Mouse (Mus musculus) thymus, adult 2 months (tissue): ENCODE results near the gene Jund. TPM values are rescaled to one million over a fixed set of nuclear protein-coding genes. Genes with fewer than 3 reads are reported as not detected.
A peak's percentile ranks its signal among the peaks of the same experiment; 100 is the strongest.

Experiments used
- DNase-seq: peaks from one replicate; pipeline ENCODE4 v3.0.0; 2021
- H3K27ac ChIP-seq: fragments of 200-500 bp; 2 replicates; pipeline ENCODE4 v1.5.1; 2012; ENCODE audit warnings: low read length, control low read depth; ENCODE audit not compliant: control insufficient read depth, insufficient read depth
- H3K27me3 ChIP-seq: fragments of 200-500 bp; 2 replicates; pipeline ENCODE4 v1.6.1; 2012; ENCODE audit warnings: mild to moderate bottlenecking, low read length, moderate library complexity, mixed read lengths; ENCODE audit not compliant: control insufficient read depth, insufficient read depth
- H3K36me3 ChIP-seq: fragments of 200-500 bp; 2 replicates; pipeline ENCODE4 v1.6.1; 2012; ENCODE audit warnings: mild to moderate bottlenecking, low read length, moderate library complexity; ENCODE audit not compliant: control insufficient read depth, insufficient read depth
- H3K4me1 ChIP-seq: fragments of 200-500 bp; replicated peaks from 2 replicates; pipeline ENCODE4 v1.6.1; 2012; ENCODE audit warnings: low read length; ENCODE audit not compliant: control insufficient read depth, insufficient read depth
- H3K4me3 ChIP-seq: fragments of 200-500 bp; 2 replicates; pipeline ENCODE4 v1.5.1; 2012; ENCODE audit warnings: mild to moderate bottlenecking, low read length, control low read depth, moderate library complexity; ENCODE audit not compliant: control insufficient read depth, insufficient read depth
- CTCF ChIP-seq: fragments of 200-500 bp; IDR thresholded peaks from 2 replicates; pipeline ENCODE4 v1.5.1; 2012; ENCODE audit warnings: mild to moderate bottlenecking, control low read depth, low read length, moderate library complexity, borderline replicate concordance; ENCODE audit not compliant: control insufficient read depth, poor library complexity, insufficient read depth; ENCODE audit errors: extremely low read depth
- POLR2A ChIP-seq: fragments of 200-500 bp; IDR thresholded peaks from 2 replicates; pipeline ENCODE4 v1.6.1; 2012; ENCODE audit warnings: mild to moderate bottlenecking, low read length, control low read depth, moderate library complexity; ENCODE audit not compliant: control insufficient read depth, poor library complexity, insufficient read depth; ENCODE audit errors: extremely low read depth
- WGBS: fragments of 180-500 bp; shearing (Covaris S2); methylation state at CpG from one replicate; pipeline ENCODE4 v1.1.7; 2018; 5-methylcytosine and 5-hydroxymethylcytosine counted together
- polyA plus RNA-seq: library from polyadenylated mRNA; depleted of rRNA; stranded (reverse); fragments of >200 nt; gene quantifications from 2 replicates; pipeline ENCODE4 v1.2.3, GENCODE M21; 2012

Gene Jund
- polyA plus RNA-seq, 1 experiment = 540 TPM

DNA sequence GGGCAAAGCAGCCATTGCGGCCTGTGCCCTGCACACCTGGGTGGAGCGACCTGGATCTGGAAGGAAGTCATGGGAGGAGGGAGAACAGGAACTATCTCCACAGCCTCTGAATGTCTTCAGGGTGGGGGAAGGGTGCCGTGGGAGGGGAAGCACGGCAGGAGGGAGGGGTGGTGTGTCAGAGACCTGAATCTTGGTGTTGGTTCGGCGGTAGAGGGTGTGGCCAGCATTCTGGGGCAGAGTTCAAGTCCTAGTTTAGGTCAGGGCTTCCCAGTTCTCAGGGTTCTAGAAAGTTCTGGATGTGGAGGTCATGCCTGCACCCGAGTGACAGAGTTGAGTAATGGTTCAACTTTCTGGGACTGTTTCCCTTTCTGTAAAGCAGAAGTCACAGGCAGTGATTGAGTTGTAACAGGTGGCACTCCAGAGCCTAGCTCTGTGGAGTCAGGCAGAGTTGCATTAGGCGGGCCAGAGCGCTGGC lies 21.1 kb downstream of the Jund start:
- Histone ChIP-seq H3K4me1 (no peaks in the 10 kb centered on the region), H3K27ac (no peak overlapping the region)
- TF ChIP-seq POLR2A (no peak), CTCF (no peak)

DNA sequence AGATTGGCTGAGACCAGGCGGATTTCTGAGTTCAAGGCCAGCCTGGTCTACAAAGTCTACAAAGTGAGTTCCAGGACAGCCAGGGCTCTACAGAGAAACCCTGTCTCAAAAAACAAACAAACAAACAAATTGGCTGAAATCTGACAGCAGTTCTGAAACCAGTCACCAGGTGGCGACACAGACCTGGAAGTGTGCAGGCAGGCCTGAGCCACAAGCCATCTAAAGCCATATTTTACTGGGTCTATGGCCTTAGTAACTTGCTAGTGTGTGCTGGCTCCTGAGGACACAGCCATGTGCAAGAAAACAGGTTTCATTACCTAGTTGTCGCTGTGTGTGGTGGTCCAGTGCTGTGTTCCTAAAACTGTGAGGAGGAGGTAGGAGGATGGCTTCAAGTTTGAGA lies 22.0 kb downstream of the Jund start:
- Histone ChIP-seq H3K27me3 (no peaks in the 10 kb centered on the region), H3K4me1 (no peaks in the 10 kb centered on the region), H3K27ac (no peak overlapping the region), H3K4me3 (no peak overlapping the region), H3K36me3 (no peaks in the 10 kb centered on the region)
- TF ChIP-seq CTCF = peak; percentile 65; the same call in 1 of the 2 replicates
- TF ChIP-seq POLR2A = no peak
- WGBS = 11% methylated on average over 3 of the region's 3 CpGs
- DNase-seq = peak; percentile 70

More for the DNA sequence above, 21.1 kb downstream of the Jund start:
- DNase-seq = no peak
- H3K4me3 ChIP-seq = no peak overlapping the region
- 29% methylated on average over 9 of the region's 9 CpGs for WGBS
- H3K36me3 ChIP-seq = no peaks in the 10 kb centered on the region
- no peaks in the 10 kb centered on the region for H3K27me3 ChIP-seq

DNA sequence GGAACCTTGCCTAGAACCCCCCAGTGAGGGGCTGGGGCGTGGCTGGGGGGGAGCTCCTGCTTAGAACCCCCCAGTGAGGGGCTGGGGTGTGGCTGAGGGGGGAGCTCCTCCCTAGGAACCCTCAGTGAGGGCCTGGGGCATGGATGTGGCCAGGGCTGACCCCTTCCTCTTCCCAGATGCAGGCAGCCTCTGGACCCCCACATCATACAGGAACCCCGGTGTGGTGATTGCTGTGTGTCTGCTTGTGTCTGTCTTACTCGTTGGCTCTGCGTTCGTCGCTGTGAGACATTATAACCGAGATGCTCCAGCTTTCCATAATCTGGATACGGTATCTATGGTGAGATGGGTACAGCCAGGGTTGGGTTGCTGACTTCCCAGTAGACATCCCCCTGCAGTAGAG lies 22.9 kb downstream of the Jund start:
- no peak for DNase-seq
- no peak for TF ChIP-seq CTCF
- no peak for TF ChIP-seq POLR2A
- 92% methylated on average over 8 of the region's 8 CpGs for WGBS

DNA sequence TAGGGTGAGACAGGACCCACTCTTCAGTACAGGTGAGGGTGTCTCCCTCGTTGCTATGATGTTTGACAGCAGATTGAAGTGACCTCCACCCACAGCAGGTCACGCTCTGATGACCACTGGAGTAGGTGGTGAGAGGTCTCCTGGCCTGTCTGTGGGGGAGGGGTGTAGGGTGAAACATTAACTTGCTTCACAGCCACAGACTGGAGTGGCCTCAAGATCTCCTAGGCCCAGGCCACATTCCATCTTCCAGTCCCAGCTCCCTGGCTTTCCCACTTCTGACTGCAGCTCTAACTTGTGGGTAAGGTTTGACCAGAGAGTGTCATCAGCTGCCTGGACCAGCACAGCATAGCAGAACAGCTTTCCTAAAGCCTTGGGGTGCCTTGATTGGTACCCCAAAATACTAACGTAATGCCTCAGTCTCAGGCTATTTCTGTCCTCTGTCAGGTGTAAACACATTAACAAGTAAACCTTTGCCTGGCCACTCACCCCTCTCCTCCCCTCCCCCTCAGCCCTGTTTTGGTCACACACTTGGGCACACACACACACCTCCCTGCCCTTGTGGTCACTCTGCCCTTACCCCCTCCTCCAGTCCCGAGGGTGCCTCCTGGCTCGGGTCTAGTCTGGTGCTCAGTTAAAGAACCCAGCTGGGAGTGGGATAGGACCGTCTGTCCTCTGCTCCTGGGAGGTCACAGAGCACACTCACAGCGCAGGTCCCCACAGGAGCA lies 24.9 kb downstream of the Jund start, which contains the start of gene Pde4c:
Gene Pde4c (plus strand): TSS at position 235 of the 725 bp plus-strand sequence.
- Histone ChIP-seq H3K4me1 (no peaks in the 10 kb centered on the region), H3K27me3 (no peaks in the 10 kb centered on the region; the same call in 1 of the 2 replicates), H3K36me3 (no peaks in the 10 kb centered on the region), H3K4me3 (no peak within 1 kb of the TSS), H3K27ac (no peak within 1 kb of the TSS)
- 88% methylated on average over 7 of the region's 7 CpGs for WGBS
- DNase-seq = no peak
- TF ChIP-seq CTCF (no peak), POLR2A (no peak)

More for the DNA sequence above, 22.9 kb downstream of the Jund start:
- Histone ChIP-seq H3K27ac (no peak overlapping the region), H3K4me1 (no peaks in the 10 kb centered on the region), H3K4me3 (no peak overlapping the region), H3K27me3 (no peaks in the 10 kb centered on the region), H3K36me3 (no peaks in the 10 kb centered on the region)

DNA sequence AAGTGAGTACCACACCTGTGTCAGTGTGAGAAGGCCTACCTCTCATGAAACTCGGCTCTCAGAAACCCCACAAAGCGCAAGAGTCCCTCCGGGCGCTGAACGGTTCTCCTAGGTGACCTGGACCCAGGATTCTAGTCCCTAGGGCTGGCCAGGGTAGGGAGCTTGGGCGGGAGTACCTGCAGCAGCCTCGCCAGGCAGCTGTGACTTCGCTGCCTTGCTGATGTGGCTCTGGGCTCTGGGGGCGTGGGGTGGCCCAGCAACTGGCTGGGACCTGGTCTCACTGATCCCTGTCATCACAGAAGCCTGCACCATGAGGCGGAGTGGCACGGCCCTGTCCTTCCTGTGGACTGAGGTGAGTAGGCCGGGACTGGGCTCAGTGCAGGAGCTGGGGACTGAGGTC lies 25.5 kb downstream of the Jund start:
- TF ChIP-seq POLR2A (no peak), CTCF (no peak)
- Histone ChIP-seq H3K27me3 (no peaks in the 10 kb centered on the region; the same call in 1 of the 2 replicates), H3K4me1 (no peaks in the 10 kb centered on the region), H3K27ac (no peak overlapping the region), H3K36me3 (no peaks in the 10 kb centered on the region), H3K4me3 (no peak overlapping the region)
- DNase-seq = no peak
- 94% methylated on average over 12 of the region's 12 CpGs for WGBS

DNA sequence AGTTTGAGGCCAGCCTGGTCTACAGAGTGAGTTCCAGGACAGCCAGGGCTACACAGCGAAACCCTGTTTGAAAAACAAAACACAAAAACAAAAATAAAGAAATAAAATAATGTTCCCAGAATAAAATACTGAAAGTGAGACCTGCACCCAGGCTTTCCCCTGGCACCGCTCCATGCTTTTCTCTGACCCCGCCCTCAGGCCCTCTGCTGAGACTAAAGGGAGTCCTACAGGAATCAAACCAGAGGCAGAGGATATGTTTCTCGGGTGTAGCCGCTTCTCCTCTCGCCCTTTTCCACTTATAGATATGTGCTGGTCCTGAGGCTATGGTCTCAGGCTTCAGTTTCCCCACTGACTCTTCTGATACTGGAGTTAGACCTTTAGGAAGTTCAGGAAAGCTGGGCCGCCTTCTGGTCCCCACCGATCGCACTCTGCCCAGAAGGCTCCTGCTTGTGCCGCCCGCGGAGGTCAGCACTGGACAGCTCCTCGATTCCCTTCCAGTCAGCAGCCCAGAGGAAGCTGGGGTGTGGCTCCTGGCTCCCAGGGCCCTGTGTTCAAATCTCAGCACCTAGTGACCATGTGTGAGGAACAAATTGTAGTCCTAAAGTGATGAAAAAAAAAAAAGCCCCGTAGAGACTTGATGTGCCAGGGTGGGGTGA lies 27.2 kb downstream of the Jund start:
- Histone ChIP-seq H3K27me3 (no peaks in the 10 kb centered on the region; the same call in 1 of the 2 replicates), H3K4me1 (peaks cover 12% of the 10 kb centered on the region), H3K36me3 (no peaks in the 10 kb centered on the region), H3K27ac (no peak overlapping the region), H3K4me3 (no peak overlapping the region)
- DNase-seq = no peak
- no peak for TF ChIP-seq CTCF
- TF ChIP-seq POLR2A = no peak
- 51% methylated on average over 14 of the region's 14 CpGs for WGBS
